Mouse (Mus musculus) liver, postnatal 0 days (tissue): ENCODE results near the gene Selenof. TPM values are rescaled to one million over a fixed set of nuclear protein-coding genes. Genes with fewer than 3 reads are reported as not detected.
A peak's percentile ranks its signal among the peaks of the same experiment; 100 is the strongest.
"Not testable (repeated sequence)": the region's sequence is repeated elsewhere in the genome, so short reads cannot be mapped to it uniquely, and the experiment has no call there.

Source experiments
- ATAC-seq: fragments of 200-750 bp; cut with Nextera tagmentation; 2 replicates; pipeline ENCODE4 v1.8.0; 2017; ENCODE audit warnings: mild to moderate bottlenecking, moderate library complexity
- DNase-seq: peaks from one replicate; pipeline ENCODE4 v3.0.0-alpha.2; 2016
- H3K27ac ChIP-seq: fragments of 300-500 bp; sonication (generic); 2 replicates; pipeline ENCODE4 v1.5.1; 2014; ENCODE audit warnings: antibody characterized with exemption, moderate library complexity, mild to moderate bottlenecking, low read depth
- H3K27me3 ChIP-seq: fragments of 300-500 bp; sonication (generic); 2 replicates; pipeline ENCODE4 v1.6.1; 2014; ENCODE audit warnings: low read length, control low read depth, mixed read lengths; ENCODE audit not compliant: insufficient read depth
- H3K36me3 ChIP-seq: fragments of 300-500 bp; sonication (generic); replicated peaks from 2 replicates; pipeline ENCODE4 v1.6.1; 2014; ENCODE audit warnings: mild to moderate bottlenecking, control low read depth, low read length, moderate library complexity, mixed read lengths; ENCODE audit not compliant: insufficient read depth
- H3K4me1 ChIP-seq: fragments of 300-500 bp; sonication (generic); 2 replicates; pipeline ENCODE4 v1.6.1; 2014; ENCODE audit warnings: antibody characterized with exemption, mild to moderate bottlenecking, control low read depth; ENCODE audit not compliant: insufficient read depth
- H3K4me2 ChIP-seq: fragments of 300-500 bp; sonication (generic); 2 replicates; pipeline ENCODE4 v1.6.1; 2014; ENCODE audit warnings: low read depth, mild to moderate bottlenecking, low read length, moderate library complexity, mixed read lengths
- H3K4me3 ChIP-seq: fragments of 300-500 bp; sonication (generic); 2 replicates; pipeline ENCODE4 v1.5.1; 2014; ENCODE audit warnings: low read depth, low read length
- H3K9ac ChIP-seq: fragments of 300-500 bp; sonication (generic); replicated peaks from 2 replicates; pipeline ENCODE4 v1.6.1; 2014; ENCODE audit warnings: mild to moderate bottlenecking, moderate library complexity
- H3K9me3 ChIP-seq: fragments of 300-500 bp; sonication (generic); 2 replicates; pipeline ENCODE4 v1.6.1; 2016; ENCODE audit warnings: mild to moderate bottlenecking, control low read depth, low read length, mixed read lengths
- CTCF ChIP-seq: sonication (generic); IDR thresholded peaks from 2 replicates; pipeline ENCODE4 v1.5.1; 2016; ENCODE audit warnings: antibody characterized with exemption, low read depth
- EP300 ChIP-seq: IDR thresholded peaks from 2 replicates; pipeline ENCODE4 v1.6.1; 2016; ENCODE audit warnings: antibody characterized with exemption, low read depth, mild to moderate bottlenecking
- WGBS: fragments of 180-500 bp; shearing (Covaris S2); extraction: QIAGEN DNeasy Blood & Tissue Kit; methylation state at CpG from one replicate; pipeline ENCODE4 v1.1.7; 2014; ENCODE audit not compliant: insufficient replicate concordance; 5-methylcytosine and 5-hydroxymethylcytosine counted together
- polyA plus RNA-seq: library from polyadenylated mRNA; unstranded; fragments of >200 nt; fragmentation: Nextera tagmentation; extraction: Ambion mirVana; gene quantifications from 2 replicates; pipeline ENCODE4 v1.2.1, GENCODE M21; 2015

Selenof gene
- polyA plus RNA-seq, 1 experiment from 2014 or later: 284 TPM

- TF ChIP-seq CTCF: no peak
- H3K4me3 ChIP-seq: no peak overlapping the region
- no peaks in the 10 kb centered on the region for H3K27me3 ChIP-seq
- no peak overlapping the region for H3K9ac ChIP-seq
- no peak overlapping the region for H3K4me2 ChIP-seq
- H3K4me1 ChIP-seq: 0 out of 2 replicates have a peak, but pooled peaks cover 2% of the 10 kb centered on the region
- WGBS: 48% methylated on average over 3 of the region's 3 CpGs
- ATAC-seq: no peak
- H3K36me3 ChIP-seq: 0 out of 2 replicates have a peak, but pooled peaks cover 6% of the 10 kb centered on the region
- DNase-seq: no peak
- H3K27ac ChIP-seq: no peak overlapping the region
- H3K9me3 ChIP-seq: no peaks in the 10 kb centered on the region
Measured at GRCm38 (mm10) chr3:144603558-144603957, 33.5 kb downstream of the Selenof start.

- DNase-seq: no peak
Measured at GRCm38 (mm10) chr3:144604205-144604604, 34.1 kb downstream of the Selenof start.

GRCm38 (mm10) chr3:144605811-144606210, 35.7 kb downstream of the Selenof start:
- H3K27ac ChIP-seq, H3K9ac ChIP-seq, H3K9me3 ChIP-seq, H3K4me3 ChIP-seq, H3K4me2 ChIP-seq, H3K4me1 ChIP-seq, H3K27me3 ChIP-seq, H3K36me3 ChIP-seq, DNase-seq: not testable (repeated sequence)
- peak; percentile 68 for ATAC-seq
- peak; percentile 60 for TF ChIP-seq CTCF
- WGBS: 54% methylated on average over 7 of the region's 7 CpGs

More at GRCm38 (mm10) chr3:144604205-144604604, 34.1 kb downstream of the Selenof start:
- no peaks in the 10 kb centered on the region for H3K9me3 ChIP-seq
- no peak overlapping the region for H3K9ac ChIP-seq
- ATAC-seq: no peak
- no peak overlapping the region for H3K4me3 ChIP-seq
- H3K4me1 ChIP-seq: 0 out of 2 replicates have a peak, but pooled peaks cover 2% of the 10 kb centered on the region
- 68% methylated on average over 7 of the region's 7 CpGs for WGBS
- H3K27me3 ChIP-seq: no peaks in the 10 kb centered on the region
- no peak overlapping the region for H3K4me2 ChIP-seq
- 0 out of 2 replicates have a peak, but pooled peaks cover 3% of the 10 kb centered on the region for H3K36me3 ChIP-seq
- no peak overlapping the region for H3K27ac ChIP-seq
- TF ChIP-seq EP300: no peak
- no peak for TF ChIP-seq CTCF

DNA sequence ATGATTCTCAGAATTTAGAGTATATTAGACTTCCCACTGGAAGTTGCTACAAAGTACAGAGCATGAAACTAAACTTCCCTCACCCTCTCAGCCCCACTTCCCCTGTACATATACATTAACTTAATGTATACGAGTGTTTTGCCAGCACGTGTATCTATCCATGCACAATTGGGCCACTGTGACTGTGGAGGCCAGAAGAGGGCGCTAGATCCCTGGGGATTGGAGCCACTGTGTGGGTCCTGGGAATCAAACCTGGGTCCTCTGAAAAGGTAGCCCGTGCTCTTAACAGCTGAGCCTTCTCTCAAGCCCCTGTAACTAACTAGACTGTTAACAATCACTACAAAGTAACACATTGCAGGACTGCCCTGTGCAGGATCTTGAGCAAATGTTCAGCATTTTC, 36.3 kb downstream of the Selenof start:
- ATAC-seq: no peak
- WGBS: 60% methylated on average over 4 of the region's 4 CpGs
- no peak overlapping the region for H3K4me3 ChIP-seq
- H3K4me2 ChIP-seq: no peak overlapping the region
- TF ChIP-seq CTCF: peak; percentile 71
- no peak for TF ChIP-seq EP300
- DNase-seq: peak; percentile 42
- no peaks in the 10 kb centered on the region for H3K36me3 ChIP-seq
- no peaks in the 10 kb centered on the region for H3K9me3 ChIP-seq
- H3K4me1 ChIP-seq: peaks cover 11% of the 10 kb centered on the region
- no peak overlapping the region for H3K9ac ChIP-seq
- H3K27ac ChIP-seq: no peak overlapping the region
- no peaks in the 10 kb centered on the region for H3K27me3 ChIP-seq

DNA sequence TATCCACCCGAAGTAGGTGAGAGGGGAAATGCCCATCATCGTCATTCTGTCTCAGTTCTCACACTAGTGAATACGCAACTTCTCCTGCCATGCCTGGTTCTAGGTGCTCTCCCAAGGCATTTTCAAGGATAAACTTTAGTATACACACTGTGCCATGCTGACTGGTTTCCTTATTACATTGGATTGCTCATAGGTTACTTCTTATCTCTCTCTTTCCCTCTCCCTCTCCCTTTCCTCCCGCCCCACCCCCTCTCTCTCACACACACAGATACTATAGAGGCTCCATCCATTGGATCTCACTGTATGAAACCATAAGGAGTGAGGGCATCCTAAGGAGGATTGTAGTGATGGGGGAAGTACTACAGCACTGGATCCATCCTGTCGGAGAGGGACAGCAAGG, 38.0 kb downstream of the Selenof start:
- H3K4me3 ChIP-seq: no peak overlapping the region
- H3K36me3 ChIP-seq: no peaks in the 10 kb centered on the region
- no peak for ATAC-seq
- peaks cover 20% of the 10 kb centered on the region for H3K4me1 ChIP-seq
- no peaks in the 10 kb centered on the region for H3K27me3 ChIP-seq
- H3K9ac ChIP-seq: no peak overlapping the region
- 79% methylated on average over 5 of the region's 5 CpGs for WGBS
- H3K4me2 ChIP-seq: no peak overlapping the region
- H3K9me3 ChIP-seq: no peaks in the 10 kb centered on the region
- H3K27ac ChIP-seq: no peak overlapping the region
- no peak for DNase-seq
- TF ChIP-seq CTCF: no peak
- no peak for TF ChIP-seq EP300

- Histone ChIP-seq H3K4me3 (no peak overlapping the region), H3K4me1 (peaks cover 20% of the 10 kb centered on the region), H3K9ac (no peak overlapping the region), H3K9me3 (no peaks in the 10 kb centered on the region), H3K27me3 (no peaks in the 10 kb centered on the region), H3K36me3 (no peaks in the 10 kb centered on the region), H3K27ac (no peak overlapping the region), H3K4me2 (no peak overlapping the region)
- WGBS: 50% methylated on average over 5 of the region's 5 CpGs
- TF ChIP-seq CTCF (no peak), EP300 (no peak)
- ATAC-seq (no peak), DNase-seq (no peak)
Measured at GRCm38 (mm10) chr3:144610759-144611158, 40.7 kb downstream of the Selenof start.
